Mouse (Mus musculus) heart, postnatal 0 days (tissue): ENCODE measurements around the gene Tgfb2. TPM values are rescaled to one million over a fixed set of nuclear protein-coding genes. Genes with fewer than 3 reads are reported as not detected.
A peak's percentile ranks its signal among the peaks of the same experiment; 100 is the strongest.

Source experiments
- ATAC-seq: fragments of 200-750 bp; cut with Nextera tagmentation; 2 replicates; pipeline ENCODE4 v1.8.0; 2017; ENCODE audit warnings: low read depth, moderate number of reproducible peaks, moderate library complexity; ENCODE audit not compliant: insufficient read depth
- DNase-seq: peaks from one replicate; pipeline ENCODE4 v3.0.0-alpha.2; 2016; ENCODE audit warnings: low spot score
- H3K27ac ChIP-seq: fragments of 300-500 bp; sonication (generic); 2 replicates; pipeline ENCODE4 v1.5.1; 2014; ENCODE audit warnings: low read depth, mild to moderate bottlenecking
- H3K27me3 ChIP-seq: fragments of 300-500 bp; sonication (generic); 2 replicates; pipeline ENCODE4 v1.6.1; 2014; ENCODE audit warnings: low read length, mixed read lengths; ENCODE audit not compliant: control insufficient read depth, insufficient read depth
- H3K36me3 ChIP-seq: fragments of 300-500 bp; sonication (generic); replicated peaks from 2 replicates; pipeline ENCODE4 v1.6.1; 2014; ENCODE audit warnings: low read length, mixed read lengths; ENCODE audit not compliant: control insufficient read depth, insufficient read depth
- H3K4me1 ChIP-seq: fragments of 300-500 bp; sonication (generic); 2 replicates; pipeline ENCODE4 v1.6.1; 2014; ENCODE audit warnings: antibody characterized with exemption; ENCODE audit not compliant: control insufficient read depth, insufficient read depth
- H3K4me2 ChIP-seq: fragments of 300-500 bp; sonication (generic); 2 replicates; pipeline ENCODE4 v1.6.1; 2014; ENCODE audit warnings: low read depth, mild to moderate bottlenecking, low read length, moderate library complexity
- H3K4me3 ChIP-seq: fragments of 300-500 bp; sonication (generic); 2 replicates; pipeline ENCODE4 v1.5.1; 2014; ENCODE audit warnings: low read depth, low read length
- H3K9ac ChIP-seq: fragments of 300-500 bp; sonication (generic); replicated peaks from 2 replicates; pipeline ENCODE4 v1.6.1; 2014; ENCODE audit warnings: low read depth, low read length, mixed read lengths
- H3K9me3 ChIP-seq: fragments of 300-500 bp; sonication (generic); replicated peaks from 2 replicates; pipeline ENCODE4 v1.6.1; 2016; ENCODE audit warnings: low read length; ENCODE audit not compliant: control insufficient read depth
- CTCF ChIP-seq: IDR thresholded peaks from 2 replicates; pipeline ENCODE4 v1.5.1; 2016; ENCODE audit warnings: antibody characterized with exemption, control low read depth, low read depth
- EP300 ChIP-seq: IDR thresholded peaks from 2 replicates; pipeline ENCODE4 v1.6.1; 2016; ENCODE audit warnings: antibody characterized with exemption, low read depth
- WGBS: fragments of 180-500 bp; shearing (Covaris S2); extraction: QIAGEN DNeasy Blood & Tissue Kit; methylation state at CpG from one replicate; pipeline ENCODE4 v1.1.7; 2014; 5-methylcytosine and 5-hydroxymethylcytosine counted together
- polyA plus RNA-seq: library from polyadenylated mRNA; unstranded; fragments of >200 nt; fragmentation: Nextera tagmentation; extraction: Ambion mirVana; gene quantifications from 2 replicates; pipeline ENCODE4 v1.2.1, GENCODE M21; 2015
- total RNA-seq: library from RNA; depleted of rRNA; stranded (reverse); fragments of >200 nt; gene quantifications from 2 replicates; pipeline ENCODE4 v1.2.3, GENCODE M21; 2014; ENCODE audit warnings: low replicate concordance

Tgfb2 gene
- total and polyA plus RNA-seq, 2 experiments from 2014 or later: 17.7 to 19.9 TPM

DNA sequence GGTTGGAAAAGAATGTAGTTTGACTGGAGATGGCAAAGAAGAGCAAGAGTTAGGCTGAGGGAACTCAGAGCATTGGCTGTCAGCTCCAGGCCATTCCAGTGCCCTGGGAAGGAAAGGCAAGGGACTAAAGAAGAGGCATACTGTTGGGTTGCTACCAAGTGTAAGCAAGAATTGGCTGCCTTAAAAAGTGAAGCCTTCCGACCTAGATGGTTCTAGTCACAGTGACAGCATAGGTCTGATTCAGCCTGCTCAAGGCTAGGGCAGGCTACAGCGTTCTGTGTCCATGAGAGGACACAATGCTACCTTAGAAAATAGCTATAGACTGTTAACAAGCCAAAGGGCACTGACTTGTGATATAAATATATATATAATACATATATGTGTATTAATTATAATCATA, 117.6 kb downstream of the Tgfb2 start:
- ATAC-seq (no peak), DNase-seq (no peak)
- Histone ChIP-seq H3K4me3 (no peak overlapping the region), H3K27me3 (no peaks in the 10 kb centered on the region), H3K4me1 (peaks cover 32% of the 10 kb centered on the region), H3K27ac (peak overlapping the region; percentile 91), H3K36me3 (no peaks in the 10 kb centered on the region), H3K9ac (no peak overlapping the region), H3K4me2 (no peak overlapping the region), H3K9me3 (no peaks in the 10 kb centered on the region)
- WGBS: 76% methylated on average over 2 of the region's 2 CpGs
- no peak for TF ChIP-seq CTCF
- no peak for TF ChIP-seq EP300

DNA sequence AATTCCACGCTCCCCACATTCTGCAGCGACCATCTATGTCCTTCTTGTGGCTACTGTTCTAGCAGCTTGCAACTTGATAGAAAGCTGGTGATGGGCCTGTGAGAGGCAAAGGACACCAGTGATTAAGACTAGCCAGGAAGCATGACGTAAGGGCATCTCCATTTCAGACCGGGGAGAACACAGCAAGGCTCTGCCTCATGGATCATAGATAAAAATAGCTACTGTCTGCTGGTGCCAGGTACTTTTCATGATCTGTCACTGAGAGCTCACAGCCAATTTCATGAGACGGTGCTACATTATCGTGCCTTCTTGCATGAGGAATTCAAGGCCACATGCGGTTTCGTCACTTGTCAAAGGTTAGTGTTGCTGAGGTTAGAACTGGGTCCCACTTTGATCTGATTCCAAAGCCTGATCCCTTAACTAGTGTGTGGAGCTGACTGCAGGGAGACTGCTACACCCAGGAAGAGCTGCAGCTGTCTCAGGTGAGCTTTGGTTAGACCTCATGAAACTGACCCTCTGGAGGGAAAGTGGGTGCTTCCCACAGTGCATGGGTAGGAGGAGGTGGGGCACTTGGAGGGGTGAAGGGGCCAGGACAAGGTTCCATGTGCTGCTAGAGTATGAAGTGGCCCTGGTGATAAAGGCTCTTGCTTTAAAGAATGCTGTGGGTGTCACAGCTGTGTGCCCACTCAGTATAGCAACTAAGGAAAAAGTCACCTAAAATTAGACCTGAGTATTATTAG, 118.6 kb downstream of the Tgfb2 start:
- no peak overlapping the region for H3K4me3 ChIP-seq
- ATAC-seq: peak; percentile 91
- H3K4me2 ChIP-seq: peak overlapping the region; percentile 17
- peak overlapping the region; percentile 91 for H3K27ac ChIP-seq
- no peaks in the 10 kb centered on the region for H3K27me3 ChIP-seq
- peaks cover 32% of the 10 kb centered on the region for H3K4me1 ChIP-seq
- 19% methylated on average over 8 of the region's 8 CpGs for WGBS
- TF ChIP-seq EP300 (peak; percentile 52; the same call in 1 of the 2 replicates), CTCF (no peak)
- no peak overlapping the region for H3K9ac ChIP-seq
- H3K36me3 ChIP-seq: no peaks in the 10 kb centered on the region
- H3K9me3 ChIP-seq: no peaks in the 10 kb centered on the region
- peak; percentile 94 for DNase-seq

DNA sequence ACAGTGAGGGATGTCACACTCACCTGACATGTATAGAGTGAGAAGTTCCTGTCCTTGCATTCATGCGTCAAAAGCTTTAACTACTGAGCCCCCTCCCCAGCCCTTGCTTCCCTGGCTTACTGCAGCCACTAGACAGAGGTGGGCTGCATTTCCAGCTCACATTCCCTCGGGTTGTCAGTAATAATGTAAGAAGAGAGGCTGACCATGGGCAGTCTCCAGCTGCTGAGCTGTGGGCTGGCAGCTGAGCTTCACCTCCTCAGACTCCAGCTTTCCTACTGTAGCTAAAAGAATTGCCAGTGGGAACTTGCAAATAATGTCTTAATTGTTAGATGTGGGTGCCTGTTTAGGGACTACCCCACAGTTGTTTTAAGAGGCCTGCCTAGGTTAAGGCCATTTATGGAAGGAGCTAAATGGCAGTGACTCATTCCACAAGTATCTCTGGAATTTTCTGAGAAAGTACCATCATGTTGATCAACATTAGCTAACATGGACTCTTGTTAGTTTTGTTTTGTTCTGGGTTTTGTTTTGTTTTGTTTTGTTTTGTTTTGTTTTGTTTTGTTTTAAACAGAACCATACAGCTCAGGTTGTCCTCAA, 120.1 kb downstream of the Tgfb2 start:
- Histone ChIP-seq H3K36me3 (no peaks in the 10 kb centered on the region), H3K4me3 (no peak overlapping the region), H3K4me1 (peaks cover 42% of the 10 kb centered on the region), H3K9ac (no peak overlapping the region), H3K27ac (peak overlapping the region; percentile 91), H3K4me2 (no peak overlapping the region), H3K27me3 (no peaks in the 10 kb centered on the region), H3K9me3 (no peaks in the 10 kb centered on the region)
- 45% methylated on average over 2 of the region's 2 CpGs for WGBS
- DNase-seq: no peak
- TF ChIP-seq CTCF: no peak
- no peak; the same call in 1 of the 2 replicates for TF ChIP-seq EP300
- no peak for ATAC-seq

DNA sequence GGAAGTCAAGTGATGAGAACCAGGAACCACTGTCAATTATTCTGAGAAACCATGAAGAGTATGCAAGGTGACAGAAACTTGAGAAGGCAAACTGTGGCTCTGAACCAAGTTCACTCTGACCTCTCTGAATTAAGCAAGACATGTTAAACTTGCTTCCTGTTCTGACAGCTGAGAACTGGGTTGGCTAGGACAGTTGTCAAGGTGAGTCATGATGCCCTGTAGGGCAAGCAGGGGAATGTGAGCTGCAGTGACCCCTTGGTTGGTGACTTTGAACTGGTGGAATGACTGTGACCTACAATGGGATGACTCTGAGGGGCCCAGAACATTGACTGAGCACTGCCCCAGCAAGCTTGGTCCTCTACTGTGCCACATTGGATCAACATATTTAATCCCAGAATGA, 121.9 kb downstream of the Tgfb2 start:
- no peaks in the 10 kb centered on the region for H3K27me3 ChIP-seq

DNA sequence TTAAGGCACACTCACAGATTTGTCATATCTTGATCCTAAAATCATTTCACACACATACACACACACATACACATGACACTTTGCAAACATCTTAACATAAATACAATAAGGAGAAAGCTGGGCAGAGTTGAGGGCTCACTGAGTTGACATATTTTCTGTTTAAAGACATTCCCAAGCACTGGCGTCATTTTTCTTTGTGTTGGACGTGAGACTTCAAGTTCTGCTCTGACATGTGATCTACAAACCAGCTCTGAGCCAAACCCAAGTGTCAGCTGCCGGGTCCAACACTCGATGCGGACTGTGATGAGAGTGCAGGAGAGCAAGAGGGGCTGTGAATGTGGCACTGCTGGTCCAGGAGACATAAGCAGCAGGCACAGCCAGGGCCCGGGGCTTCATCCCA, 123.7 kb downstream of the Tgfb2 start:
- Histone ChIP-seq H3K36me3 (no peaks in the 10 kb centered on the region), H3K4me2 (no peak overlapping the region), H3K4me1 (peaks cover 32% of the 10 kb centered on the region), H3K27ac (no peak overlapping the region), H3K27me3 (no peaks in the 10 kb centered on the region), H3K4me3 (no peak overlapping the region), H3K9me3 (no peaks in the 10 kb centered on the region), H3K9ac (no peak overlapping the region)
- TF ChIP-seq EP300: no peak
- TF ChIP-seq CTCF: no peak
- WGBS: 70% methylated on average over 6 of the region's 6 CpGs
- ATAC-seq (no peak), DNase-seq (no peak)

More for the DNA sequence above, 121.9 kb downstream of the Tgfb2 start:
- TF ChIP-seq EP300 (no peak), CTCF (no peak)
- Histone ChIP-seq H3K9ac (no peak overlapping the region), H3K9me3 (no peaks in the 10 kb centered on the region), H3K4me2 (no peak overlapping the region), H3K36me3 (no peaks in the 10 kb centered on the region), H3K27ac (no peak overlapping the region), H3K4me3 (no peak overlapping the region), H3K4me1 (peaks cover 43% of the 10 kb centered on the region)
- ATAC-seq: no peak
- DNase-seq: no peak

DNA sequence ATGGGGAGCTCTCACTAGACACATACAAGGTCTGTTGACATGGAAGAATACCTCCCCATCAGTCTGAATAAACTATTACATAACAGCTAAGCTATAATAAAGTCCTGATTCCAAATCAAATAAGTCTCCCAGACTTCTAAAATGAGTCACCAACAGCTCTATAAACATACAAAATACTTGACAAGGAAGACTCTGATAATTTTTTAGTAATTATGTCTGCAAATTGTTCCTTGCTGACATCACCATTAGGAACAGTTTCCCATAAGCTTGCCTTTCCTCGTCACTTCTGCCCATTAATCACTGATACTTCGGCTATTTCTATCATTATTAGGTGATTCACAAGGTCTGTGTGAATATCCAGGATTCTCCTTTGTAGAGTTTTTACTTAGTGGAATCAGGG, 124.1 kb downstream of the Tgfb2 start:
- TF ChIP-seq EP300 (no peak), CTCF (no peak)
- peak overlapping the region; percentile 71 for H3K27ac ChIP-seq
- DNase-seq (no peak), ATAC-seq (no peak)
- H3K9ac ChIP-seq: no peak overlapping the region
- H3K4me1 ChIP-seq: peaks cover 30% of the 10 kb centered on the region
- no peaks in the 10 kb centered on the region for H3K36me3 ChIP-seq
- H3K27me3 ChIP-seq: no peaks in the 10 kb centered on the region
- no peaks in the 10 kb centered on the region for H3K9me3 ChIP-seq
- no peak overlapping the region for H3K4me2 ChIP-seq
- no peak overlapping the region for H3K4me3 ChIP-seq
- 66% methylated on average over 2 of the region's 2 CpGs for WGBS
